ENCODE assay signal across 8 mouse cellular contexts in the genomic region with DNA sequence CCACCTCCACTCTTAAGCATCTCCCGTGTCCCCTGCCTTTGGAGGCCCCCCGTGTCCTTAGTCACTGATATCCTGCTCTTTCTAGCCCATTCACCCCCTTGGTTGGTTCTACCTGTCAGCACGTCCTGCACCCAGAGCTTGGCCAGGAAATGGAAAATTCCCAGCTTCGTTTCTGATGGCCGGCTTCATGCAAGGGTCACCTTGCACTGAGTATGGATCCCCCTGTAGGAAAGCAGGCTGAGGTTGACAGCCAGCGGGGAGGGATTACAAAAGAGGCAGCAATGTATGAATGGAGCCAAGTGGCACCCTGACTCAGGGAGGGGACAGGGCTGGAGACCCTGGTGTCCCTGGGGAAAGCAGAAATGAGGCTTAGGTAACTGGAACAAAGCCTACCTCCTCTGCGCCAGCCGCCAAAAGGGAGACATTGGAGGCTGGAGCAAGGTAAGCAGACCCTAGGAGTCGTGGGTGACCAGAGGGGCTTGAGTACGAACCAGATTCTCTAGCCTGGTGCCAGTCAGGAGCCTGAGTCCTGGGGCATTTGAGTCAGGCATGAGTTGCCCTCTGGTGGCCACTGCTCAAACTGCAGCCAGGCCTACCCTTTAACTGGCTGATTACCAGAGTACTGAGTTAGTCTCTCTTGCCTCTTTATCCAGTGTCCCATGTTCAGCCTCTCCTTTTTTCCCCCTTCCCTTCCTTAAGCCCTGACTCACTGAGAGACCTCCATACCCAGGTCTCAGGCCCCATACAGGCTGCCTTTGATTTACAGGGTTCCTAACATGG. TPM values are rescaled to one million over a fixed set of nuclear protein-coding genes. Genes with fewer than 3 reads are reported as not detected.
DNase-seq lines count a peak whose midpoint lies in the region; ATAC-seq and TF ChIP-seq lines count a peak whose summit lies in the region.

No protein-coding gene starts in this region.

- DNase-seq in G1E (ENCODE audit: low spot score) = peak; percentile 75
- DNase-seq in cerebellum, adult 18-20 months = peak; percentile 89 to 90
- DNase-seq in forelimb bud, embryonic 11.5 days (ENCODE audit: low read depth, low spot score) = peak; percentile 85
- DNase-seq in heart, postnatal 36 days = peak; percentile 87 to 91
- DNase-seq in layer of hippocampus, adult 18-20 months (ENCODE audit: low spot score in 2 of 2) = peak; percentile 68 to 96
- peak; percentile 82 to 87 for DNase-seq in lung, adult 18-20 months
- peak; percentile 85 for DNase-seq in thymus, adult 2 months

- TF ChIP-seq CTCF in G1E (IDR thresholded peaks at IDR 0.05; ENCODE audit: low read depth, low read length) = peak; percentile 99
- peak; percentile 82 for TF ChIP-seq CTCF in thymus, adult 2 months (IDR thresholded peaks at IDR 0.05; ENCODE audit: borderline replicate concordance, control insufficient read depth, extremely low read depth, insufficient read depth, low read length, poor library complexity)

- H3K36me3 ChIP-seq in G1E (replicated peaks) = peaks cover 90% of the 10 kb centered on the region
- H3K36me3 ChIP-seq in thymus, adult 2 months (ENCODE audit: control insufficient read depth, insufficient read depth, low read length) = peaks cover 61% of the 10 kb centered on the region

- H3K4me1 ChIP-seq in G1E (ENCODE audit: insufficient read depth, low read depth, low read length) = peaks cover 75% of the 10 kb centered on the region
- peaks cover 17% of the 10 kb centered on the region for H3K4me1 ChIP-seq in thymus, adult 2 months (replicated peaks; ENCODE audit: control insufficient read depth, insufficient read depth, low read length)

- no peak overlapping the region for H3K4me3 ChIP-seq in G1E (ENCODE audit: low read depth, low read length)
- no peak overlapping the region for H3K4me3 ChIP-seq in thymus, adult 2 months (ENCODE audit: control insufficient read depth, insufficient read depth, low read length)

- 65% methylated on average over 10 of the region's 10 CpGs for WGBS in thymus, adult 2 months

- H3K27me3 ChIP-seq in G1E (ENCODE audit: insufficient read depth, low read length) = no peaks in the 10 kb centered on the region
- no peaks in the 10 kb centered on the region for H3K27me3 ChIP-seq in thymus, adult 2 months (ENCODE audit: control insufficient read depth, insufficient read depth, low read length)

- H3K9me3 ChIP-seq in G1E (replicated peaks) = no peaks in the 10 kb centered on the region

- no peak for TF ChIP-seq POLR2A in thymus, adult 2 months (IDR thresholded peaks at IDR 0.05; ENCODE audit: control insufficient read depth, extremely low read depth, insufficient read depth, low read length, poor library complexity)

- peak; percentile 25; the same call in 1 of the 2 replicates for ATAC-seq in G1E (ENCODE audit: extremely low read depth, insufficient number of reproducible peaks, low FRiP score, poor library complexity, severe bottlenecking)
- peak; percentile 77 for ATAC-seq in neutrophil, adult 5-6 weeks (ENCODE audit: extremely low read depth, insufficient number of reproducible peaks, low FRiP score, poor library complexity, severe bottlenecking)

- H3K27ac ChIP-seq in thymus, adult 2 months (ENCODE audit: control insufficient read depth, insufficient read depth, low read length) = no peak overlapping the region

- intact Hi-C loops in heart, postnatal 36 days (cut with DNase I) = loop anchor here (1.0 to 5.0 kb wide), 3 partner anchors 16 to 170 kb away; partner anchors contain the start of gene Nyap1

RNA-seq across cellular contexts. Expression of gene Tsc22d4, which starts 11.5 kb away (rescaled TPM):
- total RNA-seq in G1E (2014; fragmentation: Nextera tagmentation) (90.8 and 114 TPM in 2 replicates), G1E (2017) (74.5 and 93.5 TPM in 2 replicates)
- polyA plus RNA-seq in G1E (2012) = 404 and 491 TPM in 2 replicates
- 100 to 1,000 TPM; 260 to 268 TPM for total RNA-seq in heart, postnatal 36 days (2021)
- 100 to 1,000 TPM; 164 to 187 TPM for total RNA-seq in layer of hippocampus, adult 18-20 months (2021)
- total RNA-seq in neutrophil, adult 5-6 weeks (2017) = 170 TPM in 2 replicates
- polyA plus RNA-seq in thymus, adult 2 months (2012; rRNA removed) = 670 and 672 TPM in 2 replicates

RNA-seq across cellular contexts. Expression of gene Nyap1, which starts 15.7 kb away (rescaled TPM):
- 0.90 and 1.0 TPM in 2 replicates for total RNA-seq in G1E (2014; fragmentation: Nextera tagmentation)
- 0.38 and 0.70 TPM in 2 replicates for total RNA-seq in G1E (2017)
- polyA plus RNA-seq in G1E (2012) = 2.8 and 3.0 TPM in 2 replicates
- total RNA-seq in heart, postnatal 36 days (2021) = 1 to 10 TPM in 1 of 2 experiments, under 1 TPM in 1; 0.81 to 1.1 TPM
- total RNA-seq in layer of hippocampus, adult 18-20 months (2021) = 10 to 100 TPM; 72.6 to 74.4 TPM
- total RNA-seq in neutrophil, adult 5-6 weeks (2017) = 0.12 TPM in 2 replicates
- polyA plus RNA-seq in thymus, adult 2 months (2012; rRNA removed) = 97.2 and 110 TPM in 2 replicates

RNA-seq across cellular contexts. Expression of gene Ppp1r35, which starts 21.6 kb away (rescaled TPM):
- 202 and 204 TPM in 2 replicates for total RNA-seq in G1E (2014; fragmentation: Nextera tagmentation)
- 28.2 and 35.6 TPM in 2 replicates for total RNA-seq in G1E (2017)
- polyA plus RNA-seq in G1E (2012) = 121 and 153 TPM in 2 replicates
- total RNA-seq in heart, postnatal 36 days (2021) = 10 to 100 TPM; 10.7 to 12.3 TPM
- total RNA-seq in layer of hippocampus, adult 18-20 months (2021) = 10 to 100 TPM; 23.1 to 26.4 TPM
- total RNA-seq in neutrophil, adult 5-6 weeks (2017) = 9.7 and 12.8 TPM in 2 replicates
- 101 and 120 TPM in 2 replicates for polyA plus RNA-seq in thymus, adult 2 months (2012; rRNA removed)

RNA-seq across cellular contexts. Expression of gene Mepce, which starts 30.4 kb away (rescaled TPM):
- 51.3 and 53.9 TPM in 2 replicates for total RNA-seq in G1E (2014; fragmentation: Nextera tagmentation)
- total RNA-seq in G1E (2017) = 22.3 and 27.8 TPM in 2 replicates
- 173 and 216 TPM in 2 replicates for polyA plus RNA-seq in G1E (2012)
- 10 to 100 TPM; 25.6 to 35.3 TPM for total RNA-seq in heart, postnatal 36 days (2021)
- total RNA-seq in layer of hippocampus, adult 18-20 months (2021) = 10 to 100 TPM; 52.1 to 53.6 TPM
- 36.5 and 42.2 TPM in 2 replicates for total RNA-seq in neutrophil, adult 5-6 weeks (2017)
- 81.9 and 87.5 TPM in 2 replicates for polyA plus RNA-seq in thymus, adult 2 months (2012; rRNA removed)

RNA-seq across cellular contexts. Expression of gene Zcwpw1, which starts 30.5 kb away (rescaled TPM):
- total RNA-seq in G1E (2014; fragmentation: Nextera tagmentation) = 8.4 and 9.9 TPM in 2 replicates
- total RNA-seq in G1E (2017) = 10.5 and 12.9 TPM in 2 replicates
- 0.15 and 0.34 TPM in 2 replicates for polyA plus RNA-seq in G1E (2012)
- total RNA-seq in heart, postnatal 36 days (2021) = under 1 TPM; 0.36 to 0.49 TPM
- total RNA-seq in layer of hippocampus, adult 18-20 months (2021) = 1 to 10 TPM; 6.1 TPM
- total RNA-seq in neutrophil, adult 5-6 weeks (2017) = 24.7 and 29.4 TPM in 2 replicates
- polyA plus RNA-seq in thymus, adult 2 months (2012; rRNA removed) = 4.6 TPM in 2 replicates

Comparison
In these comparisons a context has a peak if more than half of its experiments do, and no peak if none do; other contexts are left out.
1. RNA of gene Nyap1, which starts 15.7 kb away (total RNA-seq): 72.6 to 74.4 TPM in layer of hippocampus, adult 18-20 months; 0.81 to 1.1 TPM in heart, postnatal 36 days, 0.38 to 1.0 TPM in G1E and 0.12 TPM in neutrophil, adult 5-6 weeks; every median in the first group is over 10 times any median in the second.
2. Peak in every context shown above with its lines, with median percentiles within 50 percentile points of each other: DNase-seq.